Mouse (Mus musculus) small intestine, adult 2 months (tissue): Measurements from ENCODE around the gene St6galnac3.

ENCODE experiments used
- CTCF ChIP-seq: fragments of 200-500 bp; IDR thresholded peaks from 2 replicates; pipeline ENCODE4 v1.5.1; 2012; ENCODE audit warnings: low read depth, mild to moderate bottlenecking, control low read depth, inconsistent platforms, low read length, moderate library complexity, mixed read lengths; ENCODE audit not compliant: insufficient replicate concordance, insufficient read length; ENCODE audit errors: extremely low read depth
- POLR2A ChIP-seq: fragments of 200-500 bp; IDR thresholded peaks from 2 replicates; pipeline ENCODE4 v1.6.1; 2012; ENCODE audit warnings: low read depth, mild to moderate bottlenecking, control low read depth, inconsistent platforms, low read length, moderate library complexity

DNA sequence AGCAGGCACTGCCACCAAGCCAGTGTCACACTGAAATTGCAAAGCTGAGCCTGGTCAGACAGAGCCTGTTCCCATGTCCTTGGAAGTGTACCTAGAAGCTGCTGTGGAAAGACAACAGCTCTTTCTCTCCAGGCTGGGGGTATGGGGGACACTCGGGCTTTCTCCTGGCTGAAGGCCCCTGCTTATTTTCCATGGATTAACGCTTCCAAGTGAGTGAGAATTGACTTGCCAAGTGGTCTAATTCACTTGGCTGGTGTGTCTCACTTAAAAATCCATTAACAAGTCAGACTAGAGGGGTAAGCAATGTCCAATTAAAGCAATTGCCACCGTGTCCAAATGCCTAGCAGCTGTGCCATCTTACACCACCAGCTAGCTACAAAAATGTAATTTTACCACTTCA, 140.1 kb downstream of the St6galnac3 start:
- no peak for TF ChIP-seq POLR2A
- TF ChIP-seq CTCF = no peak
